Mouse (Mus musculus) lung, adult 2 months (tissue): ENCODE results near the gene Fbxo48. TPM values are rescaled to one million over a fixed set of nuclear protein-coding genes. Genes with fewer than 3 reads are reported as not detected.

Experiments used
- DNase-seq: peaks from one replicate; pipeline ENCODE4 v3.0.0; 2022
- H3K4me1 ChIP-seq: fragments of 200-500 bp; 2 replicates; pipeline ENCODE4 v1.6.1; 2011; ENCODE audit warnings: low read length; ENCODE audit not compliant: control insufficient read depth, insufficient read depth
- H3K4me3 ChIP-seq: fragments of 200-500 bp; replicated peaks from 2 replicates; pipeline ENCODE3; 2011; ENCODE audit warnings: low read depth, mild to moderate bottlenecking, control low read depth, low read length; ENCODE audit errors: extremely low read depth
- CTCF ChIP-seq: fragments of 200-500 bp; IDR thresholded peaks from 2 replicates; pipeline ENCODE4 v1.5.1; 2011; ENCODE audit warnings: mild to moderate bottlenecking, low read length, control low read depth; ENCODE audit not compliant: insufficient read depth
- POLR2A ChIP-seq: fragments of 200-500 bp; IDR thresholded peaks from 2 replicates; pipeline ENCODE4 v1.6.1; 2011; ENCODE audit warnings: low read depth, mild to moderate bottlenecking, control low read depth, low read length, borderline replicate concordance; ENCODE audit errors: extremely low read depth
- WGBS: fragments of 180-500 bp; shearing (Covaris S2); methylation state at CpG from one replicate; pipeline ENCODE4 v1.1.7; 2018; 5-methylcytosine and 5-hydroxymethylcytosine counted together
- polyA plus RNA-seq: library from polyadenylated mRNA; depleted of rRNA; stranded (reverse); fragments of >200 nt; gene quantifications from 2 replicates; pipeline ENCODE4 v1.2.3, GENCODE M21; 2012; rRNA removed

The Fbxo48 gene
- polyA plus RNA-seq, 1 experiment, result 0.44 TPM

DNA sequence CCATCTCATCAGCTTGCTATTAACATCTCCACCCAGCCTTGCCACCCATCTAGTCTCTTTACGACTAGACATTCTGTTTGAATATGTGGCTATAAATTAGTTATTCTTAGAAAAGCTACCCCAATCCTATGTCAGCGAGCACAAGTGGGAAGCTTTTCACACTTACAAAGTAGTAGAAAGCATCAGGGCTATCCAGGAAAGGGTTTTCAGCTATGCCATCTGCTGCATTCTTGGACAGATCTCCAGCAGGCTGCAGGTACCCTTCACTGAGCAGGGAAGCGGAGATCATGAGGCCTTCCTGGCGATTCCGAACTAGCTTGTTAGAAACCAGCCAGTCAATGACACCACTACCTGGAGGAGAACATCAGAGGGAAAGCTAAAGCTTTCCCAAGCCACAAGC is 38.7 kb downstream of the Fbxo48 start:
- no peak for DNase-seq
- no peak overlapping the region for H3K4me3 ChIP-seq

DNA sequence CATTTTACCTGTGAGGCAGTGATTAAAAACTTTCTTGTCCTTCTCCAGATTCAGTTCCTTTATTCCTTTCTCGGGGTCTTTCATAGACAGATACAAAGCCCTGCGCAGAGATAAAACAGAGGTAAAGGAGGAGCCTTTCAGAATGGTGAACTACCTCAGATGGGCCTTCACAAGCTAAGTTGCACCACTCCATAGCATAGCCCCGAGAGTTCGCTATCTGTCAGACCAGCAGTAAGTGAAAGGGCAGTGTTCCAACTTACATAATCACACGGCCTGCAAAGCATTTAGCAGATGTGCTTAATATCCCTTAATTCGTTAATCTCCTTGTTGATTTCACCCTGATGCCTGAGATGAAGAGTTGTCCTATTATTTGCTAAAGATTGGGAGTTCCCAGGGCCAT is 41.7 kb downstream of the Fbxo48 start:
- DNase-seq, result no peak
- WGBS, result 76% methylated on average over 6 of the region's 6 CpGs
- Histone ChIP-seq H3K4me3 (no peak overlapping the region), H3K4me1 (no peaks in the 10 kb centered on the region)
- TF ChIP-seq POLR2A, result no peak
- TF ChIP-seq CTCF, result no peak

More for the DNA sequence above, 38.7 kb downstream of the Fbxo48 start:
- no peaks in the 10 kb centered on the region for H3K4me1 ChIP-seq
- TF ChIP-seq POLR2A, result no peak
- no peak for TF ChIP-seq CTCF
- WGBS, result 92% methylated on average over 5 of the region's 5 CpGs

DNA sequence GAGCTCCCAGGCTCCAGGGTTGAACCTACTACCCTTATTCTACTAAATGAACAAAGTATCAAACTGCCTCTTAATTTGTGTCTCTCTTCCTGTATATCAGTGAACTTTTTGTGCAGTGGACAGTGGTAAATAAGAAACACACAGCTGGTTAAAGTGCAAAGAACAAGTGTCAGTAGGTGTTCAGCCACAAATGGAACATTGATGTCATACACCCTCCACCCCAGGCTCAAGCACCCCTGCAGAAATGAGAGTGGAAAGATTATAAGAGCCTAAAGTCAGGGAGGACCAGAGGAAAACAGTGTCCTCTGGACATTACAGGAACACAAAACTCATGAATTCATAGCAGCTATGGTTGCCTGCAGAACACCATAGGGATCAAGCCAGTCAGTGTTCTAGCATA is 45.6 kb downstream of the Fbxo48 start:
- TF ChIP-seq CTCF (no peak), POLR2A (no peak)
- no peak for DNase-seq
- H3K4me3 ChIP-seq, result no peak overlapping the region
- no peaks in the 10 kb centered on the region for H3K4me1 ChIP-seq

DNA sequence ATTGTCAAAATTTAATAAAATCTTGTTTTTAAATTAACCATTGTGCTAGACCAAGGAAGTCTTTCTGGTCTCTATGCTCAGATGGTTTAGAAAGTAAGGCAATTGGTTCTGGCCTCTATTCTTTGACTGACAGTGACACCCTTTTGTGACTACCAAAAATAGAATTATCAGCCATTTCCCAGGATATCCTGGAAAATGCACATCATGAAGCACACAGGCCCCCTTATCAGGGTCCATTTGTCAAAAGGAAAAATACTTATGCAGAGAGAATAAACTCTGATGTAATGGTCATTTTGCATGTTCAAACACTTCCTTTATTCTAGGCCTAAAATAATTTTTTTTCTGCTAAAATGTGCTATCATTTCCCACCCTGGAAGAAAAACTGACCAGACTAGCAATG is 46.3 kb downstream of the Fbxo48 start:
- no peak for DNase-seq

DNA sequence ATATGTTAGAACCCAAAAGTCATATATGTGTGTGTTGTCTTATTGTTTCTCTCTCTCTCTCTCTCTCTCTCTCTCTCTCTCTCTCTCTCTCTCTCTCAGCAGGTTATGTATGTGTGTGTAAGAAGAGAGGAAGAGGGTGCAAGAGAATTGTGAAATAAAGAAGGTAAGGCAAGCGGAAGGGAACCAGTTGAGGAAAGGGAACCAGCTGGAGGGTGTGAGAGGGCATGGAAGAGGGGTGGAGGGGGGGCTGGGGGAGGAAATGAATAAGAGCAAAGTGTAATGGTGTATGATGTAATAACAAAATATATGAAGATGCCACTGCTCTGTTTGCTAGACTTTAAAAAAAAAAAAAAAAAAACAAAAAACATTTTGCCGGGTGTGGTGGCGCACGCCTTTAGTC is 48.2 kb downstream of the Fbxo48 start:
- H3K4me1 ChIP-seq, result no peaks in the 10 kb centered on the region
- no peak for TF ChIP-seq POLR2A
- TF ChIP-seq CTCF, result no peak
- 82% methylated on average over 4 of the region's 4 CpGs for WGBS
- no peak overlapping the region for H3K4me3 ChIP-seq
- DNase-seq, result no peak

More for the DNA sequence above, 46.3 kb downstream of the Fbxo48 start:
- Histone ChIP-seq H3K4me1 (no peaks in the 10 kb centered on the region), H3K4me3 (no peak overlapping the region)
- TF ChIP-seq CTCF (no peak), POLR2A (no peak)

DNA sequence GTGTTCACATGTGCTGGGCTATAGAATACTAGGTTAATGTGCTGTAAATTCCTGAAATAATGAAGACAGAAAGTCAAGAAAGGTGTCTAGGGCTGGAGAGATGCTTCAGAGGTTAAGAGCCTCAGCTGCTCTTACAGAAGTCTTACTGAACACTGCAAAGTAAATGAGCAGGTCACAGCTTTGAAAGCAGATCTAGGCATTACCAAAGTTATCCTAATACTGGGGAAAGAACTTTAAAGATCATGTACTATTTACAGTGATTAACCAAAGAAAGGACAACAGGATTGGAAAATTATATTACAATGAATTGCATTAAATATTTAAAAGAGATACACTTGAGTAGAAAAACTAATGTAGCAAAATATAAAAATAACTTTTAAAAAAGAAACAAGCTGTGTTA is 48.8 kb downstream of the Fbxo48 start:
- DNase-seq, result no peak
- H3K4me3 ChIP-seq, result no peak overlapping the region
- no peak for TF ChIP-seq CTCF
- no peak for TF ChIP-seq POLR2A
- H3K4me1 ChIP-seq, result no peaks in the 10 kb centered on the region

DNA sequence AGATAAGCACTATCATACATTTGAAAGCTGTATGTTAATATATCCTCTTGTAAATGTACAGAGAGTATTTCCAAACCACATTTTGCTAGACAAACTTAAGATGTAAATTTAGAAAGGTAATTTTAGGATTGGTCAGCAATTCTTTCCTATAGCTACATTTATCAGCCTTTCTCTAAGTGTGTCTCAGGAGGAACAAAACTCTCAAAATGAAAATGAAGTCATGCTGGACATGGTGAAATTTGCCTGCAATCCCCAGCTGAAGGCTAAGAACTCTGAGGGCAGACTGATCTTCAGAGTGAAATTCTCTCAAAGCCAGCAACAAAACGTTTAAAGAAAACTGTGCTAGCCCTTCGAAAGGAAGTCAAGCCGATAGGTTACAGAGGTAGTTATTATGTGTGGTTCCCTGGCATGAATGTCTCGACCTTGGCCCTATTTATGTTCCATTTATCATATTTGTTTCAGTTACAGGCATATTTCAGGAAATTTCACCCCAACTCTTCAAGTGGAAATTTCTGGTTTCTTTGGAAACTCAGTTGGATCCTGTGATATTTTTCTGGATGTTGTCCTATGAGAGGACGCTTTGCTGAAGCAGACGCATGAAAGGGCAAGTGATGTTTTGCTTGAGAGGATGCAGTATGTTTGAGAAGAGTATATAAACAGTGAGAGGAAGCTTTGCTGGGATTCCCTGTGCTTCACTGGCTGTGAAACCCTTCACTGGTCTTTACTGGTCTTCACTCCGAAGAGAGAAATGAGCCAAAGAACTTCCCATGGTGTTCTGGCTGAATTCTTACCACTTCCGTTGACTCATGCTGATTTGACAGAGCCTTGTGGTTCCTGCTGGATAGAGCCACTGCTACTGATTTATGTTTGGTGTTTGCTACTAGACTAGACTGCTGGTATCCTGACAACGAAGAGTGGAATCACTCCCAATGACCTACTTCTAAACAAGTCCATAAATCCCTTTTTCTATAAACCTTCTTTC is 49.5 kb downstream of the Fbxo48 start:
- DNase-seq, result no peak
- 58% methylated on average over 9 of the region's 9 CpGs for WGBS
- H3K4me1 ChIP-seq, result no peaks in the 10 kb centered on the region

DNA sequence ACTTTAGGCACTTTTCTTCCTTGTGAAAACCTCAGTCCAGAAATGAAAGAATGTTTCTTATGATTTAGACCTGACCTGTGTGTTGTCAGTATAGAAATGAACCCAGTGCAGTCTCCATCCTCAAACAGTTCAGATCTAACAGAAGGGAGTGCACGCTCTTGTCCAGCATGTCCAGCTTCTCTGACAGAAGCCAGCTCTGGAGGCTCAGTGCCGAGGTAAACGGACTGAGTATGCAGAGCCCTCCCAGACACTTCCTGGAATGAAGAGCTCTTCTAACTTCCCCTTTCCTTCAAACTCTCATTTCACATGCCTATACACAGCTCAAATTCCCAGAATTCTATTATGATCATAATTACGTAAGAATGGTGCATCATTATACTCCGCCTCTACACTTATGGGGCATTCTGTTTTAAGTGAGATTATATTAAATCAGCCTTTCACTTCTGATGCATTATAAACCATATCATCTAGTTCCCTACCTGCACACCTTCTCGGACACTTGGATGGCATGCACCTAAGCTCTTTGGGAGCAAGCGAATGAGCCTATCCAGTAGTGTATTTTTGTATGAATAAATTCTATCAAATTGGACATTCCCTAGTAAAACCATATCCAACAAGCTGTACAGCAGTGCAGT is 51.7 kb downstream of the Fbxo48 start:
- WGBS, result 68% methylated on average over 7 of the region's 7 CpGs

More for the DNA sequence above, 49.5 kb downstream of the Fbxo48 start:
- TF ChIP-seq POLR2A (no peak), CTCF (no peak)
- H3K4me3 ChIP-seq, result no peak overlapping the region

DNA sequence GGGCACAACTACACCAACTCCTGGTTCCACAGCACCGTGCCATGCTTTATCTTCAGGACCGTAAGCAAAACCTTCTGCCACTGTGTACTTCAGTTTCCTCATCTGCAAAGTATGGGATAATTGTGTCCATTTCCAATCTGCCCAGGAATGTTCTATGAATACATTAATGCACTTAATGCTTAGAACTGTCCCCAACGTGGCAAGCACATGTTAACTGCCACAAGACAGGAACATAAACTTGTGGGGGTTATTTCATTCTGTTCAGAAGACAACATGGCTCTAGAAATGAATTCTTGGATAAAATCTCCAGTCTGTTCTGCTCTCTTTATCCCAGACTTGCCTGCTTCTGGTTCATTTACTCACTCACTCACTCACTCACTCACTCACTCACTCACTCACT is 52.6 kb downstream of the Fbxo48 start:
- 66% methylated on average over 3 of the region's 3 CpGs for WGBS
- no peak for DNase-seq
- H3K4me1 ChIP-seq, result no peaks in the 10 kb centered on the region
- H3K4me3 ChIP-seq, result no peak overlapping the region
- no peak for TF ChIP-seq POLR2A
- no peak for TF ChIP-seq CTCF

More for the DNA sequence above, 51.7 kb downstream of the Fbxo48 start:
- DNase-seq, result no peak
- Histone ChIP-seq H3K4me1 (no peaks in the 10 kb centered on the region), H3K4me3 (no peak overlapping the region)
- TF ChIP-seq CTCF (no peak), POLR2A (no peak)

Other genes starting within 250 kb of the Fbxo48 start
- gene Egfr, start 199.2 kb upstream of the Fbxo48 start, polyA plus RNA-seq, result 25.7 and 34.7 TPM in 2 replicates
- 15.6 and 16.7 TPM in 2 replicates for gene Cnrip1, start 100.2 kb downstream of the Fbxo48 start, polyA plus RNA-seq
- gene Plek, start 101.0 kb downstream of the Fbxo48 start, polyA plus RNA-seq, result 3.4 and 7.0 TPM in 2 replicates
- 29.8 and 56.3 TPM in 2 replicates for gene Ppp3r1, start 207.9 kb downstream of the Fbxo48 start, polyA plus RNA-seq
- 4.5 and 6.5 TPM in 2 replicates for gene Wdr92, start 230.7 kb downstream of the Fbxo48 start, polyA plus RNA-seq